Mouse (Mus musculus): ENCODE results near the gene Atad3a.
A peak's percentile ranks its signal among the peaks of the same experiment; 100 is the strongest.
"Not testable (repeated sequence)": the region's sequence is repeated elsewhere in the genome, so short reads cannot be mapped to it uniquely, and the experiment has no call there.

Atad3a gene

GRCm38 (mm10) chr4:155760613-155761355 is at the start of gene Atad3a:
Gene Atad3a (minus strand): TSS chr4:155761093.
- DNase-seq (ENCODE audit: inconsistent age in 2 of 2, low spot score in 1 of 2): peak; percentile 98 to 99

GRCm38 (mm10) chr4:155807841-155808240 is 46.9 kb upstream of the Atad3a start:
- DNase-seq (ENCODE audit: inconsistent age in 2 of 2, low spot score in 1 of 2): no peak

GRCm38 (mm10) chr4:155803340-155804041 is 42.6 kb upstream of the Atad3a start:
- peak; percentile 95 to 98 for DNase-seq (ENCODE audit: inconsistent age in 2 of 2, low spot score in 1 of 2)

- peak in 1 of 2 experiments; percentile 54 for DNase-seq (ENCODE audit: inconsistent age in 2 of 2, low spot score in 1 of 2)
Measured at GRCm38 (mm10) chr4:155802741-155803339, 41.9 kb upstream of the Atad3a start, which contains the start of gene Mrpl20. Gene Mrpl20 (plus strand): TSS chr4:155802878.

DNA sequence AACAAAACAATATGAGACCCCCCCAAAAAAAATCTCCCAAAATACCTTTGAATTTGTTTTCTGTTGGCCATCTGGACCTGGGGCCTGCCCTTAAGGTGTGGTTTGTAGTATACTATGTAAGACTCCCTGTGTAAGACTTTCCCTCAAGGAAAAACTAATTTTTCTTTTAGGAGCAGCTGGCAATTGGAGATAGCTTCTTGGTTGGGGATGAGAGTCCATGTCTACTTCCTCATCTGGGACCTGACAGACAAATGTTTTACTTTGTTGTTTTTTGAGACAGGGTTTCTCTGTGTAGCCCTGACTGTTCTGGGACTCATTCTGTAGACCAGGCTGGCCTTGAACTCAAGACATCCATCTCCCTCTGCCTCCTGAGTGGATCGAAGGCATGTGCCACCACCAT is 41.2 kb upstream of the Atad3a start:
- DNase-seq (ENCODE audit: inconsistent age in 2 of 2, low spot score in 1 of 2): peak in 1 of 2 experiments; percentile 18

GRCm38 (mm10) chr4:155793730-155794129 is 32.8 kb upstream of the Atad3a start:
- no peak for DNase-seq (ENCODE audit: inconsistent age in 2 of 2, low spot score in 1 of 2)

DNA sequence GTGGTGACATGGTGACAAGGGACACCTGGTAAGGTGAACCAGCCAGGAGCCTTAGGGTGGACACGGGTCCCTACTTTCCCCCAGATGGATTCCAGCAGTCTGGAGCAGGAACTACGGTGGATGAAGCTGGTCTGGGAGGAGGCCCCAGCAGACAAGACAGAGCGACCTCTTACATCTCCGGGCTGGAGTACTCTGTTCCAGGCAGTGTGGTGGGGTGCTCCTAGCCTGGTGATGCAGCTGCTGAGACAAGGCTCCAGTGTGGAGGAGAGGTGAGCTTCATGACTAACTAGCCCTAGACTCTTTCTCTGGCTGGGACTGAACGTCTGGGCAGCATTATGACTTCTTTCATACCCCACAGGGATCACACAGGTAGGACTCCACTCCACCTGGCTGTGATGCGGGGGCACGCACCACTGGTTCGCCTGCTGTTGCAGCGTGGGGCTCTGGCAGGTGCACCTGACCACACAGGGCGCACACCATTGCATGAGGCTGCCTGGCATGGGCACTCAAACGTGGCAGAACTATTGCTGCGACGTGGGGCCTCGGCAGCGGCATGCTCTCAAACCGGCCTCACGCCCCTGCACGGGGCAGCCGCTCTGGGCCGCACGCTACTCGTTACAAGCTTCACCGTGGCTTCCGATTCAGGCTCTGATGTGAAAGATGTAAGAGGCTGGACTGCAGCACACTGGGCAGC is 30.5 kb upstream of the Atad3a start:
- peak in 1 of 2 experiments; percentile 21 for DNase-seq (ENCODE audit: inconsistent age in 2 of 2, low spot score in 1 of 2)

DNA sequence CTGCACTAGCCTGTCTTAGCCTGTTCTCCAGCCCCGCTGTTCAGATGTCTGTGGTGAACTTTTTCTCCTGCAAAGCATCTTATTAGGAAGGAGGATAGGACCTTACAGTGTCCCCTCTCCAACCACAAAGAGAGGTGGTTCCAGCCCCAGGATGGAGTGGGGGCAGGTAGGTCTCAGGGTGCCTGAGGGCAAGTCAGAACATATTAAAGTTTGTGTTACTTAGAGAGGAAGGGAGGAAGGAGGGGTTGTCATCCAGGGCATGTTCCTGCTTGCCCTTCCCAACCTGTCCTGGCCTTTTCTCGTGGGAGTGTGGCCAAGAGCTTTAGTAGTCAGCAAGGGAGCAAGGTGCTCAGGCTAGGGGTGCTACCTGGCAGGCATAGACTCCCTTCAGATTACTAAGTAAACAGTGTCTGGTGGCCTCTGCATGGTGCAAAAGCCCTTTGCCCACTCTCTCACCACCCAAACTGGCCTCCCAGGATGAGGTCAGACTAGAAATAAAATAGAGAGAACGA is 29.8 kb upstream of the Atad3a start:
- DNase-seq (ENCODE audit: inconsistent age in 2 of 2, low spot score in 1 of 2): no peak

GRCm38 (mm10) chr4:155790021-155790489 is 29.2 kb upstream of the Atad3a start, which contains the start of gene Ankrd65:
Gene Ankrd65 (plus strand): TSS chr4:155790439.
- DNase-seq (ENCODE audit: inconsistent age in 2 of 2, low spot score in 1 of 2): no peak

GRCm38 (mm10) chr4:155788833-155789232 is 27.9 kb upstream of the Atad3a start:
- DNase-seq (ENCODE audit: inconsistent age in 2 of 2, low spot score in 1 of 2): not testable (repeated sequence)

DNA sequence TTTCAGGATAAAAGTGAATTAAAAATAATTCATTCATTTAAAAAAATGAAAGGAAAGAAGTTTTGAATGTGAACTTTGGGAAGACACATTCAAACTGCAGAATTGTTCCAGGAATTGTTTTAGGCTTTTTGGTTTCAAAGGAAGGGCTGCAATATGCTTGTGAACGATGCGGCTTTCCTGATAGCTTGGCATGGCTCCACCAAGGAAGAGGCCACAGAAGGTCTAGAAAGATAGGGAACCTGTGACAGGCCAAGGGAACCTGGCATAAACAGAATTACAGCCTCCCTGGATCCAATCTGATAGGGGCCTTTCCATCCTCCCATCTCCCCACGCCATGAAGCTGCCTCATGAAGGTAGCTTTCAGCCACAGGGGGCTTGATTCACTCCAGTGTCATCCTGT is 27.4 kb upstream of the Atad3a start:
- no peak for DNase-seq (ENCODE audit: inconsistent age in 2 of 2, low spot score in 1 of 2)

DNA sequence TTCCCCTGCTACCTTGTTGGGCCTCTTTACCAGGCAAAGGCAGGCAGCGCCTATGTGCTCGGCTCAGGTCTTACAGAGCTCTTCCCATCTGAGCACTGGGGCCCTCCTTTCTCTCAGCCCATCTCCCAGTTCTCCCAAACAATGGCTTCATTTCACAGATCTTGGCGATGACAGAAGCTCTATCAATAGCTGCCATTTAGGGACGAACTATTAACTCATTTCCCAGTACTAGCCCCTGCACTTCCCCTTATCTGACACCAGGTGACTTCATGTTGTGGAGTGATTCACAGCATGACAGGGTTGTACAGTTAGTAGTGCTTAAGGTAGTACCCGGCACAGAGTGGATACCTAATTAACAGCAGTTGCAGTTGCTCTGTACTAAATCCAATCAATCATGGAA is 24.9 kb upstream of the Atad3a start, which contains the start of gene Tmem88b:
Gene Tmem88b (minus strand): TSS at position 56 of the 400 bp plus-strand sequence.
- peak in 1 of 2 experiments; percentile 25 for DNase-seq (ENCODE audit: inconsistent age in 2 of 2, low spot score in 1 of 2)

DNA sequence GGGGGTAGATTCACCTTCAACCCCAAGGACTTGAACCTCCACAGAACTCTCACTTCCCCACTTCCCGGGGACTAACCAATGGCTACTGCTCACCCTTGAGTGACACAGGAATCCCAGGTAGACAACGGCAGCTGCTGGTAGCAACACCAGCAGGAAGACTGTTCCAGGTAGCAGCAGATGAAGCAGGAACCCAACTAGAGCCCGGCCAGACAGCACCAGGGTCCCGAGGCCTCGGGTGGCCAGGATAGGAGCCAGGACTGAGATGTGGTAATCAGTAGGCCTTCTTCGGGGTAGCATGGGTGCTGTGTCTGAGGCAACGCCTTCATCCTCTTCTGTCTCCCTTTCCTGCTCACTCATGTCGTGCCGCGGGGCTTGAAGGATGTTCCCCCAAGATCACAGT is 24.4 kb upstream of the Atad3a start:
- no peak for DNase-seq (ENCODE audit: inconsistent age in 2 of 2, low spot score in 1 of 2)

GRCm38 (mm10) chr4:155784081-155784701 is 23.3 kb upstream of the Atad3a start:
- peak; percentile 84 to 94 for DNase-seq (ENCODE audit: inconsistent age in 2 of 2, low spot score in 1 of 2)

DNA sequence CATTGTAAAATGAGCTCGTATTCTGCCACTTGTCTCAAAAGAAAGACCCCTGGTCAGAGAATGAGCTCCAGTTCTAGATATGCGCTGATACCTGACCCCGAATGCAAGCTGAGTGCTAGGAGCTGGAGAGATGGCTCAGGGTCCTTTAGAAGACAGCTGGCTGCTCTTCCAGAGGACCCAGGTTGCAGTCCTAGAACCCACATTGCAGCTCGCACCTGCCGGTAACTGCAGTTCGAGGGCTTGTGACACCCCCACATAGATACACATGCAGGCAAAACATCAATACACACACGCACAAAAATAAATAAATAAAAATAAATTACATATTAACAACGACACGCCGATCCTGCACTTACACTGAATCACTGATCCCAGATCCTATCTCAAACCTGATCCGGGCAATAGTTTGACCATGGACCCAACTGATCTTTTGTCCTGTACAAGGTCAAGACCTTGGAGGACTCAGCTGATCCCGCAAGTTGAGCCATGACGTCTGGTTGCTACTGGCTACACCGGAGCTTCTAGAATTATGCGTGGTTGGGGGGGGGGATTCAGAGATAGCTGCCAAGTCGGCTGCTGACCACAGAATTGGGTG is 22.7 kb upstream of the Atad3a start:
- no peak for DNase-seq (ENCODE audit: inconsistent age in 2 of 2, low spot score in 1 of 2)

DNA sequence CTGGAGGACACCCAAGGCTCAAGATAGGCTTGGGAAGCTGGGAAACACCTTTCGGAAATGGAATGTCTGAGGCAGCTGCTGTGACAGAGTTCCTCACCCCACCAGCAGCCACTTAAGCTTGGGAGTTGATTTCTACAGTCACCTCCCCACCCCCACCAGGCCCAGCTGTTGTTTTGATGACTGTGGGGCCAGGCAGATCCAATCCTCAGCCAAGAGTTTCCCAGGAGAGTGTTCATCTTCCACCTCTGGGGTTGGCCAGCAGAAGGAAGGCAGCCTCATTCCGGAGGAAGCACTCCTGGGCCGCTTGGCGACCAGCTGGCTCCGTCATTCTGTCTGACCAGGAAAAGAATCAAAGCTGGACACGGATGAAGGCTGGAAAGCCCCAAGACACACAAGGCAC is 20.0 kb upstream of the Atad3a start:
- peak; percentile 52 to 73 for DNase-seq (ENCODE audit: inconsistent age in 2 of 2, low spot score in 1 of 2)

DNA sequence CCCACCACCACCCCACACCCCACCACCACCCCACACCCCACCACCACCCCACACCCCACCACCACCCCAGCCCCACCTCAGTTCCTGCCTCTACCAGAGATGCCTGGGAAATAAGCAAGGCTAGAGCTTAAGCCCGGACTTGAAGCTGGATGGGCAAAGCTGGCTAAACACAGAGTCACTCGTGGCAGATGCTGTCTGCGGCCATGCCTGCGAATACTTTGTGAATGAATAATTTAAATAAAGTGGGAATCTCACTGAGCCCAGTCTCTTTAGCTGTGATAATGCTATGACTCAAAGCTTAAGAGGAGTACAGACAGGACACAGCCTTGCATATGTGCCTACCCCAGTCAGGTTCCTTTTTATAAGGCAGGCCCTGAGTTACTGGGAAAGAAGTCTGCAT is 18.6 kb upstream of the Atad3a start:
- no peak for DNase-seq (ENCODE audit: inconsistent age in 2 of 2, low spot score in 1 of 2)

DNA sequence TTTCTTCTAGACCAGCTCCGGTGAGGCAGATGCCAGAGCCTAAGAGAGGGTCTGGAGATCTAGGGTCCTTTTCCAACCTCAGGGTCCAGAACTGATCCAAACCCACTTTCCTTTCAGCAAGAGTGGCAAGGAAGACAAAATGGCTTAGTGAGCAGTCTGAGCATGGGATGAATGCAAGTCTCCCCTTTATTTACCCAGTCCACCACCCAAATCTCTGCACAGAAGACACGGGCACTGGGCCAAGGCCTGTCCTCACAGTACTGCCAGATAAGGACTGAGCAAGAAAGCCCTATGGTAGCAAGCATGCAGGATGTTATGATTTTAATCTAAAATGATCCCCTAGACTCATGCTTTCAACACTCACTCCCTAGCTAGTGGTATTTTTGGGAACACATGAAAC is 16.9 kb upstream of the Atad3a start:
- peak in 1 of 2 experiments; percentile 45 for DNase-seq (ENCODE audit: inconsistent age in 2 of 2, low spot score in 1 of 2)

GRCm38 (mm10) chr4:155776704-155777335 is 15.9 kb upstream of the Atad3a start:
- peak; percentile 44 to 53 for DNase-seq (ENCODE audit: inconsistent age in 2 of 2, low spot score in 1 of 2)
